Mouse (Mus musculus) leukemia stem cell, adult 10-12 weeks (primary cell): ENCODE results near the gene Cenph. TPM values are rescaled to one million over a fixed set of nuclear protein-coding genes. Genes with fewer than 3 reads are reported as not detected.

Source experiments
- polyA plus RNA-seq: library from polyadenylated mRNA; stranded (reverse); fragments of >175 nt; gene quantifications from 2 replicates; pipeline ENCODE4 v1.2.3, GENCODE M21; 2012; ENCODE audit warnings: low replicate concordance

Gene Cenph
- 6.5 and 15.5 TPM in 2 replicates for polyA plus RNA-seq

GRCm38 (mm10) chr13:100775252-100776055, at the start of gene Cenph:
Cenph (minus strand) TSS chr13:100775899.

DNA sequence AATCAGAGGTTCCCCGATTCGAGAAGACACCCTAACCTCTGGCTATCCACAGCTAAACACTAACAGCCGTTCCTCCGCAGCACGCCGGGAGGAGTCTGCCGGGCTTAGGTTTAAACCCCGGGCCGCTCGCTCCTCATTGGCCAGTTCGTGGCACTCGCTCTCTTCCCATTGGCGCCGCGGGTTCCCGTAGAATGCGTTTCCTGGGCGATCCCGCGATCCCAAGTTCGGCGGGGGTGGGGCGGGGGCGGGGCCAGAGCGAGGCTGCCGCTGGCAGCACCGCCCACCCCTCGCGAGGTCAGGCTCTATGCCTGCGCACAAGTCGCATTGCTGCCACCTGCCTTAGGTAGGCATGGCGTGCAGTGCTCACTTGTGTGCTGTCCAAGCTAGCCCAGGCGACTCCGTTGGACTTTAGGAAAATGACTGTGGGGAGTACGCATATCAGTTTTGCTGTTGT, 10.7 kb upstream of the Cenph start, which contains the start of gene Ccnb1:
Gene Ccnb1 (minus strand): TSS at position 157 of the 454 bp plus-strand sequence.

DNA sequence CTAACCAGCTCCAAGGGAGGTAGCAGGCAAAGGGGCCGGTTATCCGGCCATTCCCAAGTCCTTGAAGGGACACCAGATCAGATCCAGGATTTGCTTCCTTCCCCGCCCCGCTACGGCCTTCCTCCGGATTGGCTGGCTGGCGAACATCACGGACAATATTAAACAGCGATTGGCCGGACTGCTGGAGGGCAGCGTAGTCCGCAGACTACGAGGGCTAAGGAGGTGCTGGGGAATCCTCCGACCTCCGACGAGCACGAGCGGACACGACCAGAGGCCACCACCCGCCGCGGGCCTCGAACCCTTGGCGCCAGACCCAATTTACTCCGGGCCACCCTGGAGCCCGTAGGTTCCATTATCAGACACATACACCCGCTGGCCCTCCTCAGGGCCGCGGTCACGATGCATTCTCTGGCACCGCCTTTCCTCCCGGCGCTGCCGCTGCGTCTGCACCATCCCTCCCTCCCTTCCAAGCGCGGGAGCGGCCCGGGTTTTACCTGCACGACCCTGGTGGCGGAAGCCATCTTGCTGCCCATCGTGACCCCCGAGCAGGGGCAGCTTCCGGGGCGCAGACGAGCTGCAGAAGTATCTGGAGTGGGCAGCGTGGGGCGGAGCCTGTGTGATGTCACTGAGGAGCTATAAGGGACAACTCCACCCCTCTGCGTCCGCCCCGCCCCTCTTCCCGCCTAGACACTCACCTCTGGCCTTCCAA, 31.5 kb downstream of the Cenph start, which contains the start of gene Mrps36:
Gene Mrps36 (minus strand): TSS at position 624 of the 709 bp plus-strand sequence.

GRCm38 (mm10) chr13:100730861-100731176, 44.9 kb downstream of the Cenph start, which contains the start of gene Cdk7:
Cdk7 (minus strand) TSS chr13:100730939.

Other genes with a start within 250 kb of the Cenph start
- 0.07 TPM in 1 of 2 replicates, not detected in the other for gene Ocln, start 223.2 kb downstream of the Cenph start, polyA plus RNA-seq
- 0.08 and 0.20 TPM in 2 replicates for gene Marveld2, start 158.9 kb downstream of the Cenph start, polyA plus RNA-seq
- 13.4 and 23.8 TPM in 2 replicates for gene Ak6, start 124.9 kb downstream of the Cenph start, polyA plus RNA-seq
- 16.3 and 17.7 TPM in 2 replicates for gene Rad17, start 124.8 kb downstream of the Cenph start, polyA plus RNA-seq
- 2.6 and 13.8 TPM in 2 replicates for gene Taf9, start 124.3 kb downstream of the Cenph start, polyA plus RNA-seq
- gene Ccdc125, start 106.2 kb downstream of the Cenph start, polyA plus RNA-seq = 0.13 TPM in 1 of 2 replicates, not detected in the other
- gene Cdk7, start 45.0 kb downstream of the Cenph start, polyA plus RNA-seq = 4.2 and 16.5 TPM in 2 replicates
- gene Mrps36, start 31.2 kb downstream of the Cenph start, polyA plus RNA-seq = 41.8 and 55.9 TPM in 2 replicates
- gene Ccnb1, start 10.7 kb upstream of the Cenph start, polyA plus RNA-seq = 2.7 and 4.5 TPM in 2 replicates
- 5.0 and 11.3 TPM in 2 replicates for gene Slc30a5, start 57.5 kb upstream of the Cenph start, polyA plus RNA-seq